Mouse (Mus musculus): ENCODE results near the gene Rtn4rl1.

DNA sequence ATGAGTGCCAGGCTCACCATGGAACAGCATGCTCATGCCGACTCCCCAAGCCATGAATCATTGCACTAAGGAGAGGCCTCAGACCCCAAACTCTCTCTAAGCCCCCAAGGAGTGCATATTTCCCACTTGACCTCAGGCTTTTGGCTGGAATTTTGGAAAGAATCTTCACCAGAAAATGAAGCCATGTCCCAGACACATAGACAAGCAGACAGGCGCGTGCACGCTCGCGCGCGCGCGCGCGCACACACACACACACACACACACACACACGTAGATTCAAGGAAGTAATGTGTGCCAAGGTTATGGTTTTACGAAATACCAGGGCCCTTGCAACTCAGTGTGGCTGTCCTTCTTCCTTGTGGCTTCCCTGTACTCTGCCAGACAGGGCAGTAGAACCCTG lies 35.2 kb upstream of the Rtn4rl1 start:
- TF ChIP-seq EP300 (IDR thresholded peaks at IDR 0.05; ENCODE audit: insufficient read depth, low read depth, low read length), result 0 out of 2 replicates have a peak, but pooled peaks have one; percentile 29
- 0 out of 2 replicates have a peak, but pooled peaks have one; percentile 18 for TF ChIP-seq POLR2A (IDR thresholded peaks at IDR 0.05; ENCODE audit: insufficient read depth, low read depth, low read length)
- no peak for TF ChIP-seq CTCF (IDR thresholded peaks at IDR 0.05)

All from heart, adult 2 months (tissue).